Mouse (Mus musculus): ENCODE measurements around the gene Fxyd5.

Gene Fxyd5

GRCm38 (mm10) chr7:30988519-30989162 lies 53.6 kb downstream of the Fxyd5 start:
- DNase-seq (ENCODE audit: low read depth in 1 of 2, low spot score in 2 of 2): no peak

- no peak for DNase-seq (ENCODE audit: low read depth in 1 of 2, low spot score in 2 of 2)
Measured at GRCm38 (mm10) chr7:30985357-30985756, 56.9 kb downstream of the Fxyd5 start.

All from monocyte, adult 2 months (primary cell).